Mouse (Mus musculus): Measurements from ENCODE around the gene Rtn4rl2. TPM values are rescaled to one million over a fixed set of nuclear protein-coding genes. Genes with fewer than 3 reads are reported as not detected.

Rtn4rl2 gene
- polyA plus RNA-seq, 1 experiment: 0.13 TPM

DNA sequence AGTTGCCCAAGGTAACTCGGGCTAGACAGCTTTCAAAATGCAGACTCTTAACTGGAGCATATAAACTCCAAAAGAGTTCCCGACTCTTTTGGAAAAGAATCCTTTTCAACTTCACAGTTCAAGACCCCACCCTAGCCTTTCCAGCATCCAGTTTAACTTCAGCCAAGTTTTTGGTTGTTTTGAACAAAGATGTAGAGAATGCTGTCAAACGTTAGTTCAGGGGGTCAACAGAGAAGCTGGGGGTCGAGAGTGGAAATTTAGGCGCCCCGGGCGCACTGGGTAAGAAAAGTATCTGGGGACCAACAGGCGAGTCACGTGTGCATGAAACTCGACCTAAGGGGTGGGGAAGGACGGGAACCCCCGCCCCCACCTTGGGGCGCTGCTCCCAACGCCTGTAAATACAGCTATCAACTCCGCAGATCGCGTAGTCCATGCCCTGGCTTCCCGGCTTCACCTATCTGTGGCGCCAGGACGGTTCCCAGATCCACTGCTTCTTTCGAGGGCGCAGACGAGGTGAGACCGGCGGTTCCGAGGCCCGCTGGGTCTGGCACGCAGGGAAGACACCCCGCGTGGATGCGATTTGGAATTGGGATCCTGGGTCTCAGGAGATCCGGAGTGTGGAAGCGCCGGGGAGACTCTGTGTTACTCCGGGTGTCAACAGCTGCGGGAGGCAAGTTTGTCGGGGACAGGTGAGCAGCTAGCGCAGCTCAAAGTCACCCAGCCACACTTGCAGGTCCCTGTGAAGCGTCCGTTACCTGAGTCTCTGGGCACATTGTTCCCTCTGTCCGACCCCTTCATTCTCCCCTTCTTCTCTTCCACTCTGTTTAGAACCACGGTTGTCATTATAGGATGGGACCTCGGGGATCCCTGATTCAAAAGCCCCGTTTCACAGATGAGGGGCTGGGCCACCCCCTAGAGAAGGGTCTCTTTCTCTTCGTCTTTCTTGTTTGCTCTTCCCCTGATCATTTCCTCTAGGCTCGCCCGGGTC lies 47.2 kb downstream of the Rtn4rl2 start:
- TF ChIP-seq TCF3 (IDR thresholded peaks at IDR 0.05; ENCODE audit: insufficient read length, low read depth) (no peak), CEBPB (IDR thresholded peaks at IDR 0.05; ENCODE audit: insufficient read depth, poor library complexity, severe bottlenecking) (no peak), MYOD1 (IDR thresholded peaks at IDR 0.05; ENCODE audit: control insufficient read depth in 1 of 3, insufficient read length in 2 of 3, low read depth in 2 of 3) (peak in 2 of 3 experiments; percentile 6 to 8), TCF12 (IDR thresholded peaks at IDR 0.05; ENCODE audit: insufficient read depth, poor library complexity, severe bottlenecking) (no peak), POLR2AphosphoS2 (IDR thresholded peaks at IDR 0.05; ENCODE audit: insufficient read length, low read depth) (no peak), MYOG (IDR thresholded peaks at IDR 0.05; ENCODE audit: control insufficient read depth in 1 of 3, insufficient read depth in 1 of 3, insufficient read length in 2 of 3, low read depth in 2 of 3) (peak in 1 of 3 experiments; percentile 11), USF1 (IDR thresholded peaks at IDR 0.05; ENCODE audit: low read depth) (peak; percentile 85), POLR2A (IDR thresholded peaks at IDR 0.05; ENCODE audit: insufficient read length, low read depth) (peak; percentile 64), E2F4 (IDR thresholded peaks at IDR 0.05; ENCODE audit: insufficient read depth) (no peak), MAX (IDR thresholded peaks at IDR 0.05; ENCODE audit: low read depth) (no peak), REST (IDR thresholded peaks at IDR 0.05; ENCODE audit: insufficient read depth, insufficient read length) (no peak)
- Histone ChIP-seq H3ac (ENCODE audit: control insufficient read depth, insufficient read length) (peak overlapping the region; percentile 63), H3K36me3 (ENCODE audit: control insufficient read depth, insufficient read depth) (no peaks in the 10 kb centered on the region), H3K79me2 (ENCODE audit: control insufficient read depth, insufficient read depth) (no peaks in the 10 kb centered on the region), H3K27me3 (ENCODE audit: control insufficient read depth, insufficient read depth, insufficient read length) (no peaks in the 10 kb centered on the region), H3K4me3 (peak overlapping the region; percentile 55), H3K4me2 (ENCODE audit: low read depth) (peak overlapping the region; percentile 99)

DNA sequence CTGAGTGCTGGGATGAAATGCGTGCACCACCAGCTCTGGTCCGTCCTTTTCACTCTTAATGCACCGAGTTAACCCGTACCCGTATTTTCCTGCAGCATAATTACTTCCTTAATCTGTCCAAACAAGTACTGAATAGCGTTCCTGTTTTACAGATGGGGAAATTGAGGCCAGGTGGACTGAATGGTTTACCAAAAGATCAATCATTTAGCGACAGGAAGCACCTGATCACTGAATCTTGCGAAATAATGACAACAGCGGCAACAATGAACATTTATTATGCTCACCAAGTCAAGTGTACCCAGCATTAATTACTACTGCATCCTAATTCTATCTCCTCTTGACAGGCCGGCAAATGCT lies 47.9 kb downstream of the Rtn4rl2 start, which contains the start of gene Slc43a1:
Gene Slc43a1 (plus strand): TSS at position 258 of the 357 bp plus-strand sequence.
- peak within 1 kb of the TSS; percentile 99 for H3K4me2 ChIP-seq (ENCODE audit: low read depth)
- H3K36me3 ChIP-seq (ENCODE audit: control insufficient read depth, insufficient read depth): no peaks in the 10 kb centered on the region
- no peaks in the 10 kb centered on the region for H3K79me2 ChIP-seq (ENCODE audit: control insufficient read depth, insufficient read depth)
- peak within 1 kb of the TSS; percentile 63 for H3ac ChIP-seq (ENCODE audit: control insufficient read depth, insufficient read length)
- H3K4me3 ChIP-seq: peak within 1 kb of the TSS; percentile 55
- H3K27me3 ChIP-seq (ENCODE audit: control insufficient read depth, insufficient read depth, insufficient read length): no peaks in the 10 kb centered on the region
- TF ChIP-seq POLR2AphosphoS2 (IDR thresholded peaks at IDR 0.05; ENCODE audit: insufficient read length, low read depth) (no peak), SRF (IDR thresholded peaks at IDR 0.05; ENCODE audit: control insufficient read depth, insufficient read length, low read depth) (no peak), POLR2A (IDR thresholded peaks at IDR 0.05; ENCODE audit: insufficient read length, low read depth) (no peak), TCF3 (IDR thresholded peaks at IDR 0.05; ENCODE audit: insufficient read length, low read depth) (no peak), E2F4 (IDR thresholded peaks at IDR 0.05; ENCODE audit: insufficient read depth) (no peak), CEBPB (IDR thresholded peaks at IDR 0.05; ENCODE audit: insufficient read depth, poor library complexity, severe bottlenecking) (no peak), MYOD1 (IDR thresholded peaks at IDR 0.05; ENCODE audit: control insufficient read depth in 1 of 3, insufficient read length in 2 of 3, low read depth in 2 of 3) (no peak), REST (IDR thresholded peaks at IDR 0.05; ENCODE audit: insufficient read depth, insufficient read length) (no peak), TCF12 (IDR thresholded peaks at IDR 0.05; ENCODE audit: insufficient read depth, poor library complexity, severe bottlenecking) (no peak), USF1 (IDR thresholded peaks at IDR 0.05; ENCODE audit: low read depth) (no peak), MYOG (IDR thresholded peaks at IDR 0.05; ENCODE audit: control insufficient read depth in 1 of 3, insufficient read depth in 1 of 3, insufficient read length in 2 of 3, low read depth in 2 of 3) (no peak), MAX (IDR thresholded peaks at IDR 0.05; ENCODE audit: low read depth) (no peak)

DNA sequence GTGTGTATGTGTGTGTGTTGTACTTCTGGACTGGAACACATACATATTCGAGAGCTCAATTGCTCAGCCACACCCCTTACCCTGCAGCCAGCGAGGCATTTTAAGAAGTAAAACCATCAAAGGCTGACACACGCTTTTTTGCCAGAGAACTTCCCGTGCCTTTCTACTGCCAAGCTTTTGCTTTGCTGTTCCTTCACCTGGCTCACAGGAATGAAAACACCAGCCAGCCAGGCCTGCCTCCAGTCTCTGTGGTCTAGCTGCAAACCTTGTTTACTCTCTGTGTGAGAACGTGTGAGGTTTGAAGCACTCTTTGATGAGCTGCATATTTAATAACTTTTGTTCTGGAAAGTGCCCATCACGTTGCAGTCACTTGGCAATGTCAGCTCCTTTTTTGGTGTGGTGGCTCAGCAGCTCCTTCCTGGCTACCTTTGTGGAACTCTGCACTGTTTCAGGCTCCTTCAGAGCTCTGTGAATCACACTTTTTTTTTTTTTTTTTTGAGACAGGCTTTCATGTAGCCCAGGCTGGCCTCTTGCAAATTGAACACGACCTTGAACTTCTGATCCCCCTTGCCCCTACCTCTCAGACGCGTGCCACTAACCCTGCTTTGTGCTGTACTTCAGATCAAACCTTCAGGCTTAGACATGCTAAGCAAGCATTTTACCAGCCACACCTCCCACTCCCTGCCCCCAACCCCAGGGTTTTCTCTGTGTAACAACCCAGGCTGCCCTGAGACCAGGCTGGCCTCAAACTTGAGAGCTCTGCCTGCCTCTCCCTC lies 48.5 kb downstream of the Rtn4rl2 start:
- Histone ChIP-seq H3ac (ENCODE audit: control insufficient read depth, insufficient read length) (no peak overlapping the region), H3K4me3 (no peak overlapping the region), H3K79me2 (ENCODE audit: control insufficient read depth, insufficient read depth) (no peaks in the 10 kb centered on the region), H3K4me2 (ENCODE audit: low read depth) (no peak overlapping the region), H3K27me3 (ENCODE audit: control insufficient read depth, insufficient read depth, insufficient read length) (no peaks in the 10 kb centered on the region), H3K36me3 (ENCODE audit: control insufficient read depth, insufficient read depth) (no peaks in the 10 kb centered on the region)
- TF ChIP-seq MYOG (IDR thresholded peaks at IDR 0.05; ENCODE audit: control insufficient read depth in 1 of 3, insufficient read depth in 1 of 3, insufficient read length in 2 of 3, low read depth in 2 of 3) (no peak), CEBPB (IDR thresholded peaks at IDR 0.05; ENCODE audit: insufficient read depth, poor library complexity, severe bottlenecking) (no peak), USF1 (IDR thresholded peaks at IDR 0.05; ENCODE audit: low read depth) (no peak), POLR2A (IDR thresholded peaks at IDR 0.05; ENCODE audit: insufficient read length, low read depth) (no peak), MAX (IDR thresholded peaks at IDR 0.05; ENCODE audit: low read depth) (no peak), E2F4 (IDR thresholded peaks at IDR 0.05; ENCODE audit: insufficient read depth) (no peak), MYOD1 (IDR thresholded peaks at IDR 0.05; ENCODE audit: control insufficient read depth in 1 of 3, insufficient read length in 2 of 3, low read depth in 2 of 3) (no peak), SRF (IDR thresholded peaks at IDR 0.05; ENCODE audit: control insufficient read depth, insufficient read length, low read depth) (no peak), REST (IDR thresholded peaks at IDR 0.05; ENCODE audit: insufficient read depth, insufficient read length) (no peak), POLR2AphosphoS2 (IDR thresholded peaks at IDR 0.05; ENCODE audit: insufficient read length, low read depth) (no peak), TCF3 (IDR thresholded peaks at IDR 0.05; ENCODE audit: insufficient read length, low read depth) (no peak), TCF12 (IDR thresholded peaks at IDR 0.05; ENCODE audit: insufficient read depth, poor library complexity, severe bottlenecking) (no peak)

DNA sequence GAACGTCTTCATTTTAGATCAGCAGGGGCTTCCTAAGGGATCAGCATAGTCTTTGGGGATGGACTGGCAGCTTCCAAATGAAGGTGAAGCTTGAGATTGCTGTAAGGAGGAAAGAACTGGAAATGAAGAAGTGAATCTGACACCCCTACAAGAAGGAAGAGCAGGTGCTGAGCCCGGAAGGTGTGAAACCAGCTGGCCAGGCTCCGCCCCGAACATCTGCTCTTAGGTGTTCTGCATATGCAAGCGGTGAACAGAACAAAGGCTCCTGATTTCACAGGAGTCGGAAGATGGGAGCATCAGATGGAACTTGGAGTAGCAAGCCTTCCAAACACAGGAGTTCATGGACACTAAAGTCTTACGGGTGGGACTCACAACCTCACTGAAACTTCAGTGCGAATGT lies 49.4 kb downstream of the Rtn4rl2 start:
- TF ChIP-seq MAX (IDR thresholded peaks at IDR 0.05; ENCODE audit: low read depth): no peak
- TF ChIP-seq CEBPB (IDR thresholded peaks at IDR 0.05; ENCODE audit: insufficient read depth, poor library complexity, severe bottlenecking): no peak
- TF ChIP-seq POLR2A (IDR thresholded peaks at IDR 0.05; ENCODE audit: insufficient read length, low read depth): no peak
- no peak for TF ChIP-seq POLR2AphosphoS2 (IDR thresholded peaks at IDR 0.05; ENCODE audit: insufficient read length, low read depth)
- TF ChIP-seq MYOG (IDR thresholded peaks at IDR 0.05; ENCODE audit: control insufficient read depth in 1 of 3, insufficient read depth in 1 of 3, insufficient read length in 2 of 3, low read depth in 2 of 3): no peak
- no peak for TF ChIP-seq E2F4 (IDR thresholded peaks at IDR 0.05; ENCODE audit: insufficient read depth)
- no peak for TF ChIP-seq USF1 (IDR thresholded peaks at IDR 0.05; ENCODE audit: low read depth)
- TF ChIP-seq SRF (IDR thresholded peaks at IDR 0.05; ENCODE audit: control insufficient read depth, insufficient read length, low read depth): no peak
- TF ChIP-seq TCF3 (IDR thresholded peaks at IDR 0.05; ENCODE audit: insufficient read length, low read depth): no peak
- no peak for TF ChIP-seq REST (IDR thresholded peaks at IDR 0.05; ENCODE audit: insufficient read depth, insufficient read length)
- no peak for TF ChIP-seq MYOD1 (IDR thresholded peaks at IDR 0.05; ENCODE audit: control insufficient read depth in 1 of 3, insufficient read length in 2 of 3, low read depth in 2 of 3)
- TF ChIP-seq TCF12 (IDR thresholded peaks at IDR 0.05; ENCODE audit: insufficient read depth, poor library complexity, severe bottlenecking): no peak
- Histone ChIP-seq H3ac (ENCODE audit: control insufficient read depth, insufficient read length) (no peak overlapping the region), H3K4me2 (ENCODE audit: low read depth) (no peak overlapping the region), H3K36me3 (ENCODE audit: control insufficient read depth, insufficient read depth) (no peaks in the 10 kb centered on the region), H3K79me2 (ENCODE audit: control insufficient read depth, insufficient read depth) (no peaks in the 10 kb centered on the region), H3K27me3 (ENCODE audit: control insufficient read depth, insufficient read depth, insufficient read length) (no peaks in the 10 kb centered on the region), H3K4me3 (no peak overlapping the region)

All from myocyte (in vitro differentiated cells).